Mouse (Mus musculus) midbrain, embryonic 12.5 days (tissue): Measurements from ENCODE around the gene Desi1. TPM values are rescaled to one million over a fixed set of nuclear protein-coding genes. Genes with fewer than 3 reads are reported as not detected.
A peak's percentile ranks its signal among the peaks of the same experiment; 100 is the strongest.

ENCODE experiments used
- ATAC-seq: fragments of 200-750 bp; cut with Nextera tagmentation; 2 replicates; pipeline ENCODE4 v1.8.0; 2017; ENCODE audit warnings: low read depth, moderate TSS enrichment, moderate library complexity; ENCODE audit not compliant: low FRiP score
- H3K27ac ChIP-seq: fragments of 300-500 bp; sonication (generic); replicated peaks from 2 replicates; pipeline ENCODE4 v1.5.1; 2016; ENCODE audit warnings: mild to moderate bottlenecking
- H3K27me3 ChIP-seq: fragments of 300-500 bp; sonication (generic); 2 replicates; pipeline ENCODE4 v1.6.1; 2016; ENCODE audit warnings: mild to moderate bottlenecking
- H3K36me3 ChIP-seq: fragments of 300-500 bp; sonication (generic); 2 replicates; pipeline ENCODE4 v1.6.1; 2016
- H3K4me1 ChIP-seq: fragments of 300-500 bp; sonication (generic); 2 replicates; pipeline ENCODE4 v1.6.1; 2016
- H3K4me2 ChIP-seq: fragments of 300-500 bp; sonication (generic); replicated peaks from 2 replicates; pipeline ENCODE4 v1.6.1; 2016; ENCODE audit warnings: mild to moderate bottlenecking, moderate library complexity
- H3K4me3 ChIP-seq: fragments of 300-500 bp; sonication (generic); 2 replicates; pipeline ENCODE4 v1.5.1; 2016; ENCODE audit warnings: mild to moderate bottlenecking
- H3K9ac ChIP-seq: fragments of 300-500 bp; sonication (generic); replicated peaks from 2 replicates; pipeline ENCODE4 v1.6.1; 2016; ENCODE audit warnings: mild to moderate bottlenecking, moderate library complexity
- H3K9me3 ChIP-seq: fragments of 300-500 bp; sonication (generic); 2 replicates; pipeline ENCODE4 v1.6.1; 2016; ENCODE audit warnings: mild to moderate bottlenecking
- WGBS: fragments of 180-500 bp; shearing (Covaris S2); methylation state at CpG from one replicate; pipeline ENCODE4 v1.1.7; 2016; 5-methylcytosine and 5-hydroxymethylcytosine counted together
- polyA plus RNA-seq: library from polyadenylated mRNA; unstranded; fragments of >200 nt; fragmentation: Nextera tagmentation; extraction: Ambion mirVana; gene quantifications from 2 replicates; pipeline ENCODE4 v1.2.1, GENCODE M21; 2016

Desi1 gene
- polyA plus RNA-seq, 1 experiment from 2014 or later: 39.9 TPM

GRCm38 (mm10) chr15:82016830-82017229, 16.8 kb downstream of the Desi1 start:
- H3K27ac ChIP-seq: peak overlapping the region; percentile 71

GRCm38 (mm10) chr15:82016101-82016808, 17.4 kb downstream of the Desi1 start:
- peak; percentile 96 for ATAC-seq
- under 1% methylated on average over 52 of the region's 53 CpGs for WGBS
- Histone ChIP-seq H3K9me3 (no peaks in the 10 kb centered on the region), H3K4me3 (peak overlapping the region; percentile 96), H3K4me1 (peaks cover 19% of the 10 kb centered on the region), H3K27me3 (no peaks in the 10 kb centered on the region), H3K27ac (peak overlapping the region; percentile 81), H3K36me3 (peaks cover 15% of the 10 kb centered on the region), H3K9ac (peak overlapping the region; percentile 90), H3K4me2 (peak overlapping the region; percentile 96)

More at GRCm38 (mm10) chr15:82016830-82017229, 16.8 kb downstream of the Desi1 start:
- no peaks in the 10 kb centered on the region for H3K27me3 ChIP-seq
- H3K9ac ChIP-seq: peak overlapping the region; percentile 62
- peaks cover 19% of the 10 kb centered on the region for H3K4me1 ChIP-seq
- no peaks in the 10 kb centered on the region for H3K9me3 ChIP-seq
- no peak for ATAC-seq
- H3K36me3 ChIP-seq: peaks cover 20% of the 10 kb centered on the region
- peak overlapping the region; percentile 96 for H3K4me2 ChIP-seq
- peak overlapping the region; percentile 96 for H3K4me3 ChIP-seq
- WGBS: 29% methylated on average over 6 of the region's 6 CpGs

GRCm38 (mm10) chr15:82015392-82016100, 18.1 kb downstream of the Desi1 start:
- Histone ChIP-seq H3K36me3 (peaks cover 13% of the 10 kb centered on the region), H3K27me3 (no peaks in the 10 kb centered on the region), H3K4me3 (peak overlapping the region; percentile 96), H3K9ac (peak overlapping the region; percentile 90), H3K4me2 (peak overlapping the region; percentile 96), H3K27ac (peak overlapping the region; percentile 81), H3K9me3 (no peaks in the 10 kb centered on the region), H3K4me1 (peaks cover 19% of the 10 kb centered on the region)
- WGBS: under 1% methylated on average over 37 of the region's 39 CpGs
- no peak; the same call in 1 of the 2 replicates for ATAC-seq

- ATAC-seq: no peak
- Histone ChIP-seq H3K4me2 (peak overlapping the region; percentile 96), H3K9me3 (no peaks in the 10 kb centered on the region), H3K4me1 (peaks cover 19% of the 10 kb centered on the region), H3K27me3 (no peaks in the 10 kb centered on the region), H3K9ac (peak overlapping the region; percentile 90), H3K4me3 (peak overlapping the region; percentile 96), H3K27ac (no peak overlapping the region), H3K36me3 (peaks cover 10% of the 10 kb centered on the region)
- WGBS: 20% methylated on average over 9 of the region's 9 CpGs
Observed at GRCm38 (mm10) chr15:82014745-82015391, 18.8 kb downstream of the Desi1 start.

- no peak for ATAC-seq
- WGBS: 94% methylated on average over 6 of the region's 6 CpGs
- Histone ChIP-seq H3K4me3 (no peak overlapping the region), H3K9me3 (no peaks in the 10 kb centered on the region), H3K9ac (no peak overlapping the region), H3K27me3 (no peaks in the 10 kb centered on the region), H3K4me2 (no peak overlapping the region), H3K27ac (no peak overlapping the region), H3K36me3 (no peaks in the 10 kb centered on the region), H3K4me1 (peaks cover 17% of the 10 kb centered on the region)
Observed at GRCm38 (mm10) chr15:82011947-82012346, 21.7 kb downstream of the Desi1 start.

- Histone ChIP-seq H3K27ac (no peak overlapping the region), H3K4me2 (no peak overlapping the region), H3K4me1 (no peaks in the 10 kb centered on the region), H3K36me3 (peaks cover 25% of the 10 kb centered on the region), H3K9me3 (no peaks in the 10 kb centered on the region), H3K4me3 (no peak overlapping the region), H3K9ac (no peak overlapping the region), H3K27me3 (no peaks in the 10 kb centered on the region)
- WGBS: 92% methylated on average over 8 of the region's 8 CpGs
- no peak for ATAC-seq
Observed at GRCm38 (mm10) chr15:82004257-82004656, 29.4 kb downstream of the Desi1 start.

- H3K9ac ChIP-seq: no peak overlapping the region
- H3K36me3 ChIP-seq: peaks cover 50% of the 10 kb centered on the region
- ATAC-seq: no peak
- WGBS: 88% methylated on average over 6 of the region's 6 CpGs
- no peak overlapping the region for H3K4me3 ChIP-seq
- no peak overlapping the region for H3K27ac ChIP-seq
- no peaks in the 10 kb centered on the region for H3K27me3 ChIP-seq
- H3K9me3 ChIP-seq: no peaks in the 10 kb centered on the region
- H3K4me2 ChIP-seq: no peak overlapping the region
- peaks cover 5% of the 10 kb centered on the region; the same call in 1 of the 2 replicates for H3K4me1 ChIP-seq
Observed at GRCm38 (mm10) chr15:81993992-81994391, 39.7 kb downstream of the Desi1 start.

GRCm38 (mm10) chr15:81990549-81990948, 43.1 kb downstream of the Desi1 start:
- no peak overlapping the region for H3K9ac ChIP-seq
- H3K4me1 ChIP-seq: peaks cover 9% of the 10 kb centered on the region; the same call in 1 of the 2 replicates
- ATAC-seq: no peak
- no peak overlapping the region for H3K27ac ChIP-seq
- WGBS: 63% methylated on average over 7 of the region's 7 CpGs
- no peak overlapping the region for H3K4me3 ChIP-seq
- H3K27me3 ChIP-seq: no peaks in the 10 kb centered on the region
- no peak overlapping the region for H3K4me2 ChIP-seq
- peaks cover 21% of the 10 kb centered on the region for H3K36me3 ChIP-seq
- no peaks in the 10 kb centered on the region for H3K9me3 ChIP-seq

- no peak overlapping the region for H3K27ac ChIP-seq
- no peak overlapping the region for H3K4me2 ChIP-seq
- ATAC-seq: peak; percentile 47; the same call in 1 of the 2 replicates
- no peaks in the 10 kb centered on the region for H3K27me3 ChIP-seq
- peaks cover 11% of the 10 kb centered on the region for H3K36me3 ChIP-seq
- 44% methylated on average over 11 of the region's 11 CpGs for WGBS
- H3K9me3 ChIP-seq: no peaks in the 10 kb centered on the region
- H3K4me3 ChIP-seq: no peak overlapping the region
- H3K9ac ChIP-seq: no peak overlapping the region
- H3K4me1 ChIP-seq: peaks cover 16% of the 10 kb centered on the region
Observed at GRCm38 (mm10) chr15:81989371-81990062, 44.1 kb downstream of the Desi1 start.

- Histone ChIP-seq H3K4me2 (no peak within 1 kb of the TSS), H3K36me3 (no peaks in the 10 kb centered on the region), H3K27ac (no peak within 1 kb of the TSS), H3K9me3 (no peaks in the 10 kb centered on the region), H3K9ac (no peak within 1 kb of the TSS), H3K4me1 (peaks cover 16% of the 10 kb centered on the region), H3K27me3 (no peaks in the 10 kb centered on the region), H3K4me3 (no peak within 1 kb of the TSS)
- no peak for ATAC-seq
- 86% methylated on average over 3 of the region's 3 CpGs for WGBS
Observed at GRCm38 (mm10) chr15:81987646-81988045, 46.0 kb downstream of the Desi1 start, which contains the start of gene Xrcc6. TSS of gene Xrcc6 (plus strand) at chr15:81987835.

GRCm38 (mm10) chr15:81985267-81986161, 48.1 kb downstream of the Desi1 start:
- no peak overlapping the region for H3K4me2 ChIP-seq
- 60% methylated on average over 2 of the region's 2 CpGs for WGBS
- ATAC-seq: no peak

More at GRCm38 (mm10) chr15:81985267-81986161, 48.1 kb downstream of the Desi1 start:
- Histone ChIP-seq H3K9ac (no peak overlapping the region), H3K9me3 (no peaks in the 10 kb centered on the region), H3K4me3 (no peak overlapping the region), H3K27me3 (no peaks in the 10 kb centered on the region), H3K27ac (0 out of 2 replicates have a peak overlapping the region, but pooled peaks have one; percentile 20), H3K36me3 (no peaks in the 10 kb centered on the region), H3K4me1 (peaks cover 16% of the 10 kb centered on the region)
